Mouse (Mus musculus) ovary, postnatal 10 days (tissue): ENCODE measurements around the gene Itsn1.
A peak's percentile ranks its signal among the peaks of the same experiment; 100 is the strongest.

Source experiments
- DNase-seq: peaks from one replicate; pipeline ENCODE4 v3.0.0; 2022; ENCODE audit warnings: low spot score

The Itsn1 gene

GRCm38 (mm10) chr16:91729066-91729482 lies at the start of gene Itsn1:
TSS of gene Itsn1 (plus strand) at chr16:91729281.
- DNase-seq = peak; percentile 87

GRCm38 (mm10) chr16:91680656-91681055 lies 48.4 kb upstream of the Itsn1 start:
- no peak for DNase-seq

GRCm38 (mm10) chr16:91685526-91685925 lies 43.6 kb upstream of the Itsn1 start:
- DNase-seq = no peak

- no peak for DNase-seq
Observed at GRCm38 (mm10) chr16:91686369-91686768, 42.7 kb upstream of the Itsn1 start.

GRCm38 (mm10) chr16:91688023-91688618 lies 41.0 kb upstream of the Itsn1 start:
- DNase-seq = no peak

- peak; percentile 86 for DNase-seq
Observed at GRCm38 (mm10) chr16:91688619-91689334, 40.3 kb upstream of the Itsn1 start, which contains the start of gene Donson. TSS of gene Donson (minus strand) at chr16:91688770.

- no peak for DNase-seq
Observed at GRCm38 (mm10) chr16:91689791-91690190, 39.3 kb upstream of the Itsn1 start.

- peak; percentile 46 for DNase-seq
Observed at GRCm38 (mm10) chr16:91694455-91695084, 34.5 kb upstream of the Itsn1 start.

- DNase-seq = no peak
Observed at GRCm38 (mm10) chr16:91695108-91695755, 33.8 kb upstream of the Itsn1 start.

GRCm38 (mm10) chr16:91698995-91699394 lies 30.1 kb upstream of the Itsn1 start:
- no peak for DNase-seq

- no peak for DNase-seq
Observed at GRCm38 (mm10) chr16:91701908-91702307, 27.2 kb upstream of the Itsn1 start.

GRCm38 (mm10) chr16:91702771-91703188 lies 26.3 kb upstream of the Itsn1 start:
- no peak for DNase-seq

- DNase-seq = no peak
Observed at GRCm38 (mm10) chr16:91704603-91705340, 24.3 kb upstream of the Itsn1 start.

- no peak for DNase-seq
Observed at GRCm38 (mm10) chr16:91710241-91710640, 18.8 kb upstream of the Itsn1 start.

- DNase-seq = no peak
Observed at GRCm38 (mm10) chr16:91716927-91717349, 12.1 kb upstream of the Itsn1 start.

- DNase-seq = no peak
Observed at GRCm38 (mm10) chr16:91717399-91717798, 11.7 kb upstream of the Itsn1 start.

- DNase-seq = no peak
Observed at GRCm38 (mm10) chr16:91724247-91724646, 4.8 kb upstream of the Itsn1 start.

GRCm38 (mm10) chr16:91727433-91727832 lies 1.6 kb upstream of the Itsn1 start:
- no peak for DNase-seq

- peak; percentile 91 for DNase-seq
Observed at GRCm38 (mm10) chr16:91728123-91729065, 687 bp upstream of the Itsn1 start, which contains the start of gene Cryzl1. TSS of gene Cryzl1 (minus strand) at chr16:91728975.

GRCm38 (mm10) chr16:91729821-91730441 lies 850 bp downstream of the Itsn1 start:
- peak; percentile 37 for DNase-seq
